Mouse (Mus musculus) kidney, adult 8-10 months (tissue): ENCODE data around the gene Crcp.
"Not testable (repeated sequence)": the region's sequence is repeated elsewhere in the genome, so short reads cannot be mapped to it uniquely, and the experiment has no call there.

Source experiments
- DNase-seq, 2 experiments: peaks; one replicate each; pipeline ENCODE4 v3.0.0; 2022

Gene Crcp

GRCm38 (mm10) chr5:130023767-130024539, 5.1 kb upstream of the Crcp start:
- peak; percentile 96 to 97 for DNase-seq

DNA sequence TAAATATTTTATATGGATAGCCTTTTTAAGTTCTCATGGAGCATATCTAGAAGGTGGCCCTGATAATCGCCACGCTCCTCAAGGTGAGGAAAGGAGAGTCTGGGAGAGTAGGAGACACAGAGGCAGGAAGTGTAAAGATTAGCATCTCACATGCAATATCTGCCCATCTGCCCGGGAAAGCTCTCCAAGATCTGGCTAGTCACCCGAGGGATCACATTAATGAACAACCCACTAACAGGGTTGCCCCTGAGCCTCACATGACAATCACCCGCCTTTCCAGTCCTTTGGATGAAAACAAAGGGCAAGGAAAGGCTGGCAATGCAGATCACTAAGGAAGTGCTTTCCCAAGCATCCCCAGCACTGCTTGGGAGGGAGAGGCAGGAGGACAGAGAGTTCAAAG, 2.0 kb upstream of the Crcp start:
- peak; percentile 86 to 89 for DNase-seq

DNA sequence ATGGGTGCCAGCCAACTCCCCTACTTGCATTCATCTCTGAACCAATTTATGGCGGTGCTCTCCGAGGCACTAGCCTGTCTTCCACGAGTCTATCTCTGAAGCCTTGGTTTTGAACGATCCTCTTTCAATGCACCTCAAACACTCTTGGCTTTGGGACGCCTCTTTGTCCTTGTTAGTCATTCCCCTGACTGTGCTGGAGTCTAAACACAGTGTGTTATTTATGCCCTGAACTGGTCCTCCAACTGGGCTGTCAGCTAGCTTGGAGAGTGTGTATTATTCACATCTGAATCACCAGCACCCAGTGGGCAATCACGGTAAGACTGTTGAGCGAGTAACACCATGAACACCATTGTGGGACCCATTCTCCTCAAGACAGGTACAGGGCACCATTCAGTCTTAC, 1.4 kb upstream of the Crcp start:
- DNase-seq: no peak

DNA sequence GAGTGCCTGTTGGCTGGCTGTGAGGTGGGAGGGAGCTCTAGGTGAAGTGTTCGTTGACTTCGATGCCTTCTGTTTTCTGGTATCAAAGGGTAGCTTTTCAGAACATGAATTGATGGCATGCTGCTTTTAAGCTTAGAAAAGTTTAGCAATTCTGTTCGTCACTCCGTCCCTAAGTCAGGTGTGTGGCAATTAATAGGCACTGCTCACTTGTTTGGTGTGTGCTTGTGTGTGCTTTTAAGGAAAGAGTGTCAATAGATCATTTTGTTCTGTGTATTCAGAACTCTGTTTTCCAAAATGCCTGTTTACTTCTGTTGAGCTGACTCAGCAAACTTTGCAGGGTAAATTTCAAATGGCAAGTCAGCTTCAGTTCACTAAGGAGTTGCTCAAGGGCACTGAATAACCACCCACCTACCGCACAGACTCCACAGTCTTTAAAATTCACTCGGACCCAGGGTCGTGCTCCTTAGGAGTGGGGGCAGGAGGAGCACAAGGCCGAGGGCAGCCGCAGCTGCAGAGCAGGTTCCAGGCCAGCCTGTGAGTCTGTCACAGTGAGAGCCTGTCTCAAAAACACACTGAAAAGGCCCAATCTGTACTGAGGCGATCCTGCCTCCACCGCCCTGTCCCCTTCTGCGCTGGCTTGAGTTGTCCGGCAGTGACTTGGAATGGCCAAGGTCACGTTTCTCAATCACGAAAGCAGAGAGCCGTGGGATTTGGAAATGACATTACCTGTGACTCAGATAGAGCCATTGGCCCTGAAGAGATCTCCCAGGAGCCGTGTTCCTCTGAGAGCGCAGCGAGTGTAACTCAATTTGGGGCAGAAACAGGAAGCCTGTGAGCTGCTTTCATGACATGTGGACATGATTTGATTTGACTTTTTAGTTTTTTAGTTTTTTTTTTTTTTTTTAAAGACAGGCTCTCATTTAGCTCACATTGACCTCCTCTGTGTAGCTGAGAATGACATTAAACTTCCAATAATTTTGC, 2.6 kb downstream of the Crcp start:
- DNase-seq: no peak

DNA sequence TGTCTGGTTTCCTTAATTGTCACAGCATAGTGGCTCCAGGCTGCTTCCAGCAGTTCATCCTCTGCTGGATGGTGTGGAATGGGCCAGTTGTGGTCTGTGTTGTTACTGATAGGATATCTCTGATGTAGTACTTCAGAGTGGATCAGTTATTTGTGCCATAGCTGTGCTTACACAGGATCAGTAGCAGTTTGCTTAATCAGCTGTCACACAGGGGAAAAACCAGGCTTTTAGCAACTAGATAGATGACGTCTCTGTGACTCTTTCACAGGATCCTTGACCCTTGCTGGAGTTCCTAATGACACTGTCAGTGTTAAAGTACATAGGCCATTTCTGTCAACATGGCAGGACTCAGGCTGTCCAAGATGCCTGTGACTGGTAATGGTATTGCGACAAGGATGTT, 4.8 kb downstream of the Crcp start:
- DNase-seq: no peak

DNA sequence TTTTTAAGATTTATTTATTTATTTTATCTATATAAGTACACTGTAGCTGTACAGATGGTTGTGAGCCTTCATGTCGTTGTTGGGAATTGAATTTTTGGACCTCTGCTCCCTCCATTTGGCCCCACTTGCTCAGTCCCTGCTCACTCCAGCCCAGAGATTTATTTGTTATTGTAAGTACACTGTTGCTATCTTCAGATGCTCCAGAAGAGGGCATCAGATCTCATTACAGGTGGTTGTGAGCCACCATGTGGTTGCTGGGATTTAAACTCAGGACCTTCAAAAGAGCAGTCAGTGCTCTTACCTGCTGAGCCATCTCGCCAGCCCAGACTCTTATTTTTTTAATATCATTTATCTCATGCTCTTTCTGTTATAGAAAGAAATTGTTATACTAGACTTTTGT, 7.2 kb downstream of the Crcp start:
- not testable (repeated sequence) for DNase-seq

- DNase-seq: peak; percentile 71 to 77
These were observed 8.8 kb downstream of the Crcp start for GRCm38 (mm10) chr5:130037752-130038455.

DNA sequence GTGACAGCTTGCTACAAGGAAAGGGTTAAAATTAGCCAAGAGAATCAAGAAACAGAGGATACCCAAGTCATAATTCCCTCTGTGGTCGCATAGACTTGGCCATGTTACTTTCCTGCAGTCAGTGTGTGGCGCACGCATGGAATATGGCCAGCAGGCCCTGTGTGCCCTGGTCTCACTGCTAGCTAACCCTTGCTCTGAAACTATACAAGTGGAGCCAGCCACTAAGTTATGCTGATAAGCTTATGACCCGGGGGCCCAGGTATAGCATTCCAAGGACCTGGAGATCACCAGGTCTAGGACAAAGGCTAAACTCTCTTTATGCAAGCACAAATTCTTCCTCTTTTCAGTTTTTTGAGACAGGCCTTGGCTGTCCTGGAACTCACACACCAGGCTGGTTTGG, 11.7 kb downstream of the Crcp start:
- DNase-seq: no peak

- no peak for DNase-seq
These were observed 12.2 kb downstream of the Crcp start for GRCm38 (mm10) chr5:130041262-130041661.

DNA sequence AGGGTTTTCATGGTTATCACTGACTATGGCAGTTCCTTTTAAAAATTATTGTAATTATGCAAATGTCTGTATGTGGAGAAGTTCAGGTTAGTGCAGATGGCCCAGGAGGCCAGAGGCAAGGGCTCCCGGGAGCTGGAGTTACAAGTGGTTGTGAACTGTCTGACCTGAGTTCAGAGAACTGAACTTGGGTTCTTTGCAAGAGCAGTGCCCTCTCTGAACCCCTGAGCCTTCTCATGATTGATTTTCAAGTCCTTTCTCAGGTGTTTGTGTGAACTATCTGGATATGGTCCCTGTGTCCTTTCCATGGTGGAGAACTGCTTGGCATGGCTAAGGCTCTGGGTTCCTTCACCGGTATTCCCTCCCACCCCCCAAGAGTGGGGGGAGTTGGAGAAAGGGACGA, 14.7 kb downstream of the Crcp start:
- no peak for DNase-seq

DNA sequence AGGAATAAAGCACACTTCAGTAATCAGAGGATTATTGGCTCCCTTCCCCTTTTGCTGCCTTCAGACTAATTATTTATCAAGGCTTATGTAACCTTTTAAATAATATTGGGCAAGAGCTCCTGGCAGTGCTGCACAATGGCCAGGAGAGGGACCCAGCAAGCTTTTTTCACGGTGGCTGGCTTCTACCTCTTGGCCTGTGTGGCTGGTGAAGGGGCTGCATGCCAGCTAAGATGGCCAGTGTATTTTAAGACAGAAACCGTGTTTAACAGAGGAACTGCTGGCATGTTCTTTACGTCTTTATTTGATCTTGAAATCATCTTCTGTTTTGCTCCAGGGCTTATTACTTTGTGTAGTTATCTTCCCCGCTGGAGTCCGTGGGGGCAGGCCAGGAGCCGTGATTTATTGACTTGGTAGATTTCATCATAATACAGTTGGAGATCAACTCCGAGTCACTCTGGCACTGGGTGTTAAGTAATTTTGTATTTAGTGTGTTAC, 15.2 kb downstream of the Crcp start:
- peak; percentile 73 to 83 for DNase-seq

GRCm38 (mm10) chr5:130046100-130046499, 17.0 kb downstream of the Crcp start:
- DNase-seq: no peak

GRCm38 (mm10) chr5:130046589-130046988, 17.5 kb downstream of the Crcp start:
- DNase-seq: no peak

DNA sequence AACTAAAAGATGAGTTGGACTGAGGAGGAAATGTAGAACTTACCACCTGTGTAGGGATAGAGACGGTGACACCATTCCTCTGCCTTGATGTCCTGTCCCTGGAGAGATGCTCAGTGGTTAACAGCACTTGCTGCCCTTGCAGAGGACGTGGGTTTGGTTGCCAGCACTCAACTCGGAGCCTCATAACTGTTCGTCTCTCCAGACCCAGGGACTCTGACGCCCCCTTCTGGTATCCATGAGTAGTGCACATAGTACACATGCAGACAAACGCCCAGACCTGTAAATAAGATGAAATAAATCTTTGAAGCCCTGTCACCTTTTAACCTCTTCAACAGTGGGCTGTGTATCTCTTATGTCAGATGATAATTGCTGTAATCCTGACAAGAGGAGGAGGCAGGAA, 17.9 kb downstream of the Crcp start:
- DNase-seq: no peak

DNA sequence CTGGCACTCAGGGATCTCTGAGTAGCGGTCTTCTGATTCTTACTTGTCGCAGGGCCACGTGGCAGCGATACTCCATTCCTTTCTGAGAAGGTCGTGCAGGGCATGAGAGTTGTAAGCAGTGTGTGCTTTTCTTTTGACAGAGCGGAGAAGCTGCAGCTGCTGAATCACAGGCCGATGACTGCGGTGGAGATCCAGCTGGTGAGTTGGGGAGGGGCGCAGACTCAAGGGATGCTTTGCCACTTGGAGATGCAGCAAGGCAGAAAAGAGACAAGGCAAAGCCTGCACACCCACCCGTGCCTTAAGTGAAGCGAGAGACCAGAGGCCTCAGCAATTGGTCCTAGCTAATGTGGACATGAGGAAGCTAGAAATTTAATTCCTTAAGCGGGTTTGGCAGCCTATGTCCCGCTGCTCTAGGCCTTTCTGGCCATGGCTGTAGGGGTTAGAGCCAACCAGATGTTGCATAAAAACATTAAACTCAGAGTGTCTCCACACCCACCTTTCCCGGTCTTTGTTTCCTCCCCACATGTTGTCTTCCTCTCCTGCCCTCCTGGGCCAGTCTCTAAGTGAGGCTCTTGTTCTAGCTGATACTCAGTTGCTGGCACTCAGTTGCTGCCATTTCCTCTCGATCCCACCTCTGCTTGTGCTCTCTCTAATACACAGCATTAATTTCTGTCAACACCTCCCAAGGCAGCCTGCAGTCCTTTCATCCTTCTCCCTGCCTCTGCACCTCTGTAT, 19.9 kb downstream of the Crcp start:
- no peak for DNase-seq

DNA sequence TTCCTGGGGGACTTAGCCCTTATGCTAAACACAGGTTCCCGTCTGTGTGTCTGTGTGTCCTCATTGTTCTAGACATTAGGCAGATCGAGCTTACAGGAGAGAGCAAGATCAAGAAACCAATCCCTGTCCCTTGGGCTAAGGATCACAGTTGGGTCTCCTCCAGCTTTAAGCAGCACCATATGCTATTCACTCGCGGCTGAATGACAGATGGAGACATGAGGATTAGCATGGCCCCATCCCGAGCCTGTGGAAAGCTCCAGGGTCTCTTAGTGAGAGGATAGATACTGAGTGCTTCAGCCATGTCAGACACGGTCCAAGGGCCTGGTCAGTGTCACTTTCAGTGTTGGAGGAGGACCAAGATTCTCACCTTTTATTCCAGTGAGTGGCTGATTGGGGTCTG, 21.3 kb downstream of the Crcp start:
- DNase-seq: no peak

DNA sequence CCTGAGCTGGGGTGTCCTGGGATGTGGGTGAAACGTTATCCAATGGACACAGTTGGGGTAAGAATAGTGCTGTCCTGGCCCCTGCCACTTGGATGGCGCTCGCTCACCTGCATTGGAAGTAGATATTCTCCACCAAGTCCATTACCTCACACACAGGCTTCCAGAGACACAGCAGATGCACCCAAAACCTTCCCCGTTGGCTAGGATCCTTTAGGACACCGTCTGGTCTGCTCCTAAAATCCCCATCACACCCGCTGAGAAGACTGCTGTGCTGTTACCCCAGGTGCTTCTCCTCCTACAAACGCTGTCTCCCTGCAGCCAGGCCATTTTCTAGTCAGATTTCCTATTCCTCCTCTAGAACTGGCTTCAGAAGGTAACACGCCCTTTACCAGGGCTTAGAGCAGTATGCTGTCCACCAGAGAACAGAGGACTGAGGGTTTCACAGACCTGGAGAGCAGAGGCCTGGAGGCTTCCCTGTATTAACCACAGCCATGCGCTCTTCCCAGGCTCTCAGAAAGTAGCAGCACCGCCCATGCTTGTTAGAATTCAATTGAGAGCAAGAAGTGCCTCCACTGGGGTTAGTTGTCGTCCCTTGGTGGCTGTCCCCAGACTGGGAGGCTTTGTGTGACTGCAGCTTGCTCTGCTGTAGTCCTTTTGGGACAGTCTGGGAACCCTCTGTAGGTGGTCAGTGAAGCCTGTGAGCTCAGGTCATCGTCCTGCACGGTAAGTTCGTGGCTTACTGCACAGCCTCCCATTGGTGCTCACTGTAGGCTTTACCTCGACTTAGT, 22.2 kb downstream of the Crcp start:
- no peak for DNase-seq

DNA sequence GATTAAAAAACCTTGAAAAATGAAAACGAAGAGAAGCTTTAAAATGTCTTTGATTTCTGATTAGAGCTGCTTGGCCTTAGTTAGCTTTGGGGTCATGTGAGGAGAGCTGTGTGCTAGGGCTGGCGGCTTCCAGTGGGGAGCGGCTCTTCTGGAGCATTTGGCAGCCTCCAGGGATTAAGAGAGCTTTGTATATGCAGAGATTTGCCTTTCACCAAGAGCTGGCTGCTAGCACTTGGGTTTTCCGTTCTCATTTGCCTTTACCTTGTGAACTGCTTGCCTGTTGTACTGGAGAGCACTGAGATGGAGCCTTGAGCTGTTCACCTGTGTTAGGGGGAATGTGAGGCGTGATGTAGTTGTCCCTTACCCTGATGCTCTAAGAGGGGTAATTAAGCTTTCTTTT, 23.4 kb downstream of the Crcp start:
- no peak for DNase-seq

GRCm38 (mm10) chr5:130052955-130053354, 23.9 kb downstream of the Crcp start:
- no peak for DNase-seq

- DNase-seq: no peak
These were observed 26.6 kb downstream of the Crcp start for GRCm38 (mm10) chr5:130055688-130056087.

DNA sequence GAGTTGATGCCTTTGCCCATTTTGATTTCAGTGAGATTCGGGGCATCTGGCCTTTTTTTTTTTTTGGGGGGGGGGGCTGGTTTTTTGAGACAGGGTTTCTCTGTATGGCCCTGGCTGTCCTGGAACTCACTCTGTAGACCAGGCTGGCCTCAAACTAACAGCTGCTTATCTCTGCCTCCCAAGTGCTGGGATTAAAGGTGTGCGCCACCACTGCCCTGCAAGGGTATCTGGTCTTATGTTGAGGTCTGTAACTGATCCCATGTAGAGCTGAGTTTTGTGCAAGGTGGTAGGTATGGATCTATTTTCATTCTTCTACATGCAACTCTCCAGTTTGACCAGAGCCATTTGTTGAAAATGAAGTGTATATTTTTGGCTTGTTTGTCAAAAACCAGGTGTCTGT, 27.2 kb downstream of the Crcp start:
- DNase-seq: no peak
